Mouse (Mus musculus) adrenal gland, postnatal 36 days (tissue): ENCODE data around the gene Mrps34. TPM values are rescaled to one million over a fixed set of nuclear protein-coding genes. Genes with fewer than 3 reads are reported as not detected.

Experiments
- total RNA-seq, 2 experiments: library from RNA; stranded (reverse); gene quantifications; 2 replicates each; pipeline ENCODE4 v1.2.3; 2021

Mrps34 gene
- total RNA-seq, 2 experiments from 2014 or later, result 109 to 177 TPM

Other genes starting within 250 kb of the Mrps34 start
- 10 to 100 TPM; 48.0 to 88.5 TPM for gene Slc9a3r2, start 244.8 kb upstream of the Mrps34 start, total RNA-seq
- gene Npw, start 236.7 kb upstream of the Mrps34 start, total RNA-seq, result not detected
- 10 to 100 TPM; 47.5 to 51.1 TPM for gene Zfp598, start 225.4 kb upstream of the Mrps34 start, total RNA-seq
- 1 to 10 TPM; 1.7 to 2.0 TPM for gene Syngr3, start 205.2 kb upstream of the Mrps34 start, total RNA-seq
- 10 to 100 TPM; 34.5 to 42.0 TPM for gene Gfer, start 199.0 kb upstream of the Mrps34 start, total RNA-seq
- 1 to 10 TPM; 4.5 to 6.1 TPM for gene Noxo1, start 198.9 kb upstream of the Mrps34 start, total RNA-seq
- gene Tbl3, start 187.5 kb upstream of the Mrps34 start, total RNA-seq, result 10 to 100 TPM; 36.0 to 38.5 TPM
- not detected for gene Rnf151, start 177.1 kb upstream of the Mrps34 start, total RNA-seq
- 100 to 1,000 TPM; 720 to 747 TPM for gene Rps2, start 177.0 kb upstream of the Mrps34 start, total RNA-seq
- 100 to 1,000 TPM; 239 to 246 TPM for gene Ndufb10, start 170.6 kb upstream of the Mrps34 start, total RNA-seq
- under 1 TPM in 1 of 2 experiments, not detected in 1; 0.40 TPM for gene Rpl3l, start 167.3 kb upstream of the Mrps34 start, total RNA-seq
- 10 to 100 TPM; 84.2 to 86.1 TPM for gene Msrb1, start 158.5 kb upstream of the Mrps34 start, total RNA-seq
- gene Hs3st6, start 142.1 kb upstream of the Mrps34 start, total RNA-seq, result 1 to 10 TPM; 1.8 to 2.2 TPM
- 1 to 10 TPM; 1.0 to 1.1 TPM for gene Meiob, start 90.8 kb upstream of the Mrps34 start, total RNA-seq
- gene Hagh, start 55.0 kb upstream of the Mrps34 start, total RNA-seq, result 100 to 1,000 TPM in 1 of 2 experiments, 10 to 100 TPM in 1; 97.1 to 102 TPM
- 10 to 100 TPM; 22.7 to 39.8 TPM for gene Fahd1, start 44.8 kb upstream of the Mrps34 start, total RNA-seq
- 1 to 10 TPM; 4.1 to 4.3 TPM for gene Igfals, start 29.1 kb upstream of the Mrps34 start, total RNA-seq
- gene Nubp2, start 8.8 kb upstream of the Mrps34 start, total RNA-seq, result 10 to 100 TPM; 47.7 to 57.9 TPM
- 10 to 100 TPM; 31.2 to 34.7 TPM for gene Spsb3, start 8.5 kb upstream of the Mrps34 start, total RNA-seq
- gene Eme2, start within 50 bp of the Mrps34 start, total RNA-seq, result 10 to 100 TPM; 41.0 to 42.3 TPM
- 100 to 1,000 TPM in 1 of 2 experiments, 10 to 100 TPM in 1; 51.3 to 113 TPM for gene Nme3, start 1.4 kb downstream of the Mrps34 start, total RNA-seq
- gene Mapk8ip3, start 41.9 kb downstream of the Mrps34 start, total RNA-seq, result 100 to 1,000 TPM in 1 of 2 experiments, 10 to 100 TPM in 1; 82.1 to 126 TPM
- gene Jpt2, start 65.6 kb downstream of the Mrps34 start, total RNA-seq, result 10 to 100 TPM; 25.1 to 26.4 TPM
- 10 to 100 TPM; 18.8 to 21.5 TPM for gene Cramp1l, start 120.7 kb downstream of the Mrps34 start, total RNA-seq
- gene Ift140, start 121.0 kb downstream of the Mrps34 start, total RNA-seq, result 10 to 100 TPM; 18.9 to 32.1 TPM
- gene Tmem204, start 188.5 kb downstream of the Mrps34 start, total RNA-seq, result 10 to 100 TPM; 31.4 to 39.7 TPM
- 10 to 100 TPM; 19.7 to 22.4 TPM for gene Telo2, start 220.9 kb downstream of the Mrps34 start, total RNA-seq
- not detected for gene Ptx4, start 225.6 kb downstream of the Mrps34 start, total RNA-seq
- gene Clcn7, start 238.3 kb downstream of the Mrps34 start, total RNA-seq, result 10 to 100 TPM; 42.0 to 43.8 TPM